Mouse (Mus musculus) liver, embryonic 16.5 days (tissue): ENCODE data around the gene Mbtd1. TPM values are rescaled to one million over a fixed set of nuclear protein-coding genes. Genes with fewer than 3 reads are reported as not detected.

Experiments used
- ATAC-seq: fragments of 200-750 bp; cut with Nextera tagmentation; 2 replicates; pipeline ENCODE4 v1.8.0; 2017; ENCODE audit warnings: low read depth, mild to moderate bottlenecking, moderate number of reproducible peaks, moderate library complexity
- H3K27ac ChIP-seq: fragments of 300-500 bp; sonication (generic); 2 replicates; pipeline ENCODE4 v1.5.1; 2014; ENCODE audit warnings: mild to moderate bottlenecking, low read length
- H3K27me3 ChIP-seq: fragments of 300-500 bp; sonication (generic); 2 replicates; pipeline ENCODE4 v1.6.1; 2014; ENCODE audit warnings: low read depth, low read length, mixed read lengths; ENCODE audit not compliant: control insufficient read depth, insufficient read depth
- H3K36me3 ChIP-seq: fragments of 300-500 bp; sonication (generic); 2 replicates; pipeline ENCODE4 v1.6.1; 2014; ENCODE audit warnings: mild to moderate bottlenecking; ENCODE audit not compliant: control insufficient read depth, insufficient read depth
- H3K4me1 ChIP-seq: fragments of 300-500 bp; sonication (generic); 2 replicates; pipeline ENCODE4 v1.6.1; 2014; ENCODE audit warnings: low read depth, low read length, mixed read lengths; ENCODE audit not compliant: control insufficient read depth
- H3K4me2 ChIP-seq: fragments of 300-500 bp; sonication (generic); 2 replicates; pipeline ENCODE4 v1.6.1; 2014; ENCODE audit warnings: low read depth, low read length, mixed read lengths
- H3K4me3 ChIP-seq: fragments of 300-500 bp; sonication (generic); 2 replicates; pipeline ENCODE4 v1.5.1; 2014; ENCODE audit warnings: low read depth, mild to moderate bottlenecking, low read length
- H3K9ac ChIP-seq: fragments of 300-500 bp; sonication (generic); 2 replicates; pipeline ENCODE4 v1.6.1; 2014; ENCODE audit warnings: low read depth, low read length
- H3K9me3 ChIP-seq: fragments of 300-500 bp; sonication (generic); replicated peaks from 2 replicates; pipeline ENCODE4 v1.6.1; 2016; ENCODE audit warnings: low read length; ENCODE audit not compliant: control insufficient read depth
- WGBS: fragments of 180-500 bp; shearing (Covaris S2); extraction: QIAGEN DNeasy Blood & Tissue Kit; methylation state at CpG from one replicate; pipeline ENCODE4 v1.1.7; 2014; ENCODE audit not compliant: insufficient replicate concordance; 5-methylcytosine and 5-hydroxymethylcytosine counted together
- polyA plus RNA-seq: library from polyadenylated mRNA; unstranded; fragments of >200 nt; fragmentation: Nextera tagmentation; extraction: Ambion mirVana; gene quantifications from 2 replicates; pipeline ENCODE4 v1.2.1, GENCODE M21; 2015

The Mbtd1 gene
- polyA plus RNA-seq, 1 experiment from 2014 or later = 5.4 TPM

DNA sequence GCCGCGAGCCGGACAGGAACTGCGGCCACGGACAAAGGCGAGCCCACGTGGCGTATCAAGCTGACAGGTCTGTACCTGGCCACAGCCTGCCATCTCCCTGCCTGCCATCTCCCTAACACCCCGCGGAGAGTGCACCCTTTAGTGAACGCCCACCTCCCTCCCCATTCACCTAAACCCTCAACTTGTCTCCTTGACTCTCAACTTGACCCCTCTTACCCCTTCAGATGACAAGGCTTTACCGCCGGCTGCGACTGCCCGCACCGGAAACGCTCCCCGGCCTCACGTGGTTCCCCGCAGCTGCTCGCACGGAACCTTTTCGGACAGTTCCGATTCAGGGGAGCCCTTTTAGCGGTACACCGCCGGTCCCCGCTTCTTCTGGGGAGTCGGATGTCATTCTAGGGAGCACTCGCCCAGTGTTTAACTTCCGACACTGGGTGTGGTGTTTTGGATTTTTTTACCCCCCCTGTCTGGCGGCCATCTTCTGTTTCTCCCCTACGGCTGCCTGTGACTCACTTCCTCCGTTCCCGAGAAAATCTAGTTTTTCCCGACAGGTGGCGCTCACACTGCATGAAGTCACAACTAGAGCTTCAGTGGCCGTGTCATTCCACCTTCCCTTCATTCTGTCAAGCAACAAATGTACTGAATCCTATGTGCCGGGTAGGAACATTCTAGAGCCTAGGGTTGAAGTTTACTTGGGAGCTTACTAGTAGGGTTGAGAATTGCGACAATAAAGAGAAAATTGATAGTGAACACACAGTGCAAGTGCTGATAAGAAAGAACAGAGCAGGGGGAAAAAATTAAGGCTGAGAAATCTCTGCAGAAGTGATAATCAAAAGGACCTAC is 82.6 kb downstream of the Mbtd1 start, which contains the start of the genes Gm20390 and Nme1:
Gene Gm20390, minus strand, starts transcription at position 289 of the 843 bp plus-strand sequence.
Gene Nme1, minus strand, starts transcription at position 517 of the 843 bp plus-strand sequence.
- peak within 1 kb of the TSS; percentile 84 for H3K4me3 ChIP-seq
- H3K9me3 ChIP-seq = no peaks in the 10 kb centered on the region
- H3K27ac ChIP-seq = peak within 1 kb of the TSS; percentile 74
- H3K9ac ChIP-seq = peak within 1 kb of the TSS; percentile 79
- WGBS = under 1% methylated on average over 40 of the region's 40 CpGs
- no peaks in the 10 kb centered on the region for H3K27me3 ChIP-seq
- H3K36me3 ChIP-seq = peaks cover 12% of the 10 kb centered on the region
- peak; percentile 95 for ATAC-seq
- peaks cover 12% of the 10 kb centered on the region for H3K4me1 ChIP-seq
- peak within 1 kb of the TSS; percentile 91 for H3K4me2 ChIP-seq

- 31% methylated on average over 6 of the region's 6 CpGs for WGBS
- no peaks in the 10 kb centered on the region for H3K9me3 ChIP-seq
- H3K9ac ChIP-seq = peak overlapping the region; percentile 63
- H3K27ac ChIP-seq = peak overlapping the region; percentile 74
- H3K4me3 ChIP-seq = peak overlapping the region; percentile 84
- peaks cover 12% of the 10 kb centered on the region for H3K4me1 ChIP-seq
- H3K27me3 ChIP-seq = no peaks in the 10 kb centered on the region
- peaks cover 12% of the 10 kb centered on the region for H3K36me3 ChIP-seq
- peak overlapping the region; percentile 91 for H3K4me2 ChIP-seq
- ATAC-seq = no peak
Observed at GRCm38 (mm10) chr11:93968848-93969128, 83.1 kb downstream of the Mbtd1 start.

DNA sequence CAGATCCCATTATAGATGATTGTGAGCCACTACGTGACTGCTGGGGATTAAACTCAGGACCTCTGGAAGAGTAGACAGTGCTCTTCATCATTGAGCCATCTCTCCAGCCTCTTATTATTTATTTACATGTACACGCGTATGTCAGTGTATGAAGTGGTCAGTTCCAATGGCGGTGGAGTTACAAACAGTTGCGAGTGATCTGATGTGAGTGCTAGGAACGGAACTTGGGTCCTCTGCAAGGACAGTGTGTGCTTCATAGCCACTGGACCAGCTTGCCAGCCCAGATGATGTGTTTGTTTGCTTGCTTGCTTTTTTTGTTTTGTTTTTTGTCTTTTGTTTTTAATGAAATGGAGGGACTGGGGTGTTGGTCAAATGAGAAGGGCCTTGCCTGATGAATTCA is 83.5 kb downstream of the Mbtd1 start:
- Histone ChIP-seq H3K4me1 (peaks cover 12% of the 10 kb centered on the region), H3K4me3 (peak overlapping the region; percentile 84), H3K9ac (no peak overlapping the region), H3K27ac (no peak overlapping the region), H3K9me3 (no peaks in the 10 kb centered on the region), H3K36me3 (peaks cover 11% of the 10 kb centered on the region), H3K4me2 (peak overlapping the region; percentile 91), H3K27me3 (no peaks in the 10 kb centered on the region)
- 86% methylated on average over 6 of the region's 6 CpGs for WGBS
- ATAC-seq = no peak

- H3K9me3 ChIP-seq = no peaks in the 10 kb centered on the region
- no peak overlapping the region for H3K4me3 ChIP-seq
- ATAC-seq = no peak
- peaks cover 12% of the 10 kb centered on the region for H3K4me1 ChIP-seq
- no peak overlapping the region for H3K27ac ChIP-seq
- H3K9ac ChIP-seq = no peak overlapping the region
- H3K36me3 ChIP-seq = peaks cover 5% of the 10 kb centered on the region; the same call in 1 of the 2 replicates
- WGBS = 69% methylated on average over 1 of the region's 1 CpGs
- H3K27me3 ChIP-seq = no peaks in the 10 kb centered on the region
- no peak overlapping the region for H3K4me2 ChIP-seq
Observed at GRCm38 (mm10) chr11:93969799-93970198, 84.1 kb downstream of the Mbtd1 start.

- H3K27me3 ChIP-seq = no peaks in the 10 kb centered on the region
- H3K9ac ChIP-seq = no peak overlapping the region
- peaks cover 7% of the 10 kb centered on the region for H3K4me1 ChIP-seq
- no peak overlapping the region for H3K27ac ChIP-seq
- no peak overlapping the region for H3K4me3 ChIP-seq
- no peaks in the 10 kb centered on the region for H3K36me3 ChIP-seq
- WGBS = 76% methylated on average over 5 of the region's 5 CpGs
- no peak overlapping the region for H3K4me2 ChIP-seq
- H3K9me3 ChIP-seq = no peaks in the 10 kb centered on the region
- no peak for ATAC-seq
Observed at GRCm38 (mm10) chr11:93972951-93973350, 87.3 kb downstream of the Mbtd1 start.

DNA sequence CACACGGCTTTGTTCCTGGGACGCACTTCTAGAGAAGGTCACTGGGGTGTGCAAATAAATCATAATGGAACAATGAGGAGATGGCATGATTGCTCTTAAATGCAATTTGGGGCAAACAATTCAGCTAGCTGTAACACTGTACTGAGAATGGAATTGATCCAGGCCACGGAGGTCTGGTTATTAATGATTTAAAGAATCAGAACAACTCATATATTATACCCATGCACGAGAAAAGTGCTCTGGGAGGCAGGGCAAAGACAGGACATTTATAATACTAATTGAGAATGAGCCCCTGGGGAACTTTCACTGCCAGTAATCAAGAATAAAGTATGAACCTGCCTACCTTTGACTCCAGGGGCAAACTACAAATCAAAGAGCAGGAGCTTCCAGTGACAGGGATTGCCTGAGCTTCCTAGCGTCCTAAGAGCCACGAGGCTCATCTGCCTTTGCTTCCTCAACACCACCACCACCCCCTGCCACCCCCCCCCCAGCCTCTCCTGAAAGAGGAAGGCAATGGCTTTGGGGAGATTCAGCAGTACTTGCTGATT is 93.9 kb downstream of the Mbtd1 start:
- Histone ChIP-seq H3K27ac (no peak overlapping the region), H3K4me2 (no peak overlapping the region), H3K9me3 (no peaks in the 10 kb centered on the region), H3K4me3 (no peak overlapping the region), H3K9ac (no peak overlapping the region), H3K36me3 (no peaks in the 10 kb centered on the region), H3K4me1 (no peaks in the 10 kb centered on the region), H3K27me3 (no peaks in the 10 kb centered on the region)
- no peak for ATAC-seq
- WGBS = 52% methylated on average over 6 of the region's 6 CpGs

DNA sequence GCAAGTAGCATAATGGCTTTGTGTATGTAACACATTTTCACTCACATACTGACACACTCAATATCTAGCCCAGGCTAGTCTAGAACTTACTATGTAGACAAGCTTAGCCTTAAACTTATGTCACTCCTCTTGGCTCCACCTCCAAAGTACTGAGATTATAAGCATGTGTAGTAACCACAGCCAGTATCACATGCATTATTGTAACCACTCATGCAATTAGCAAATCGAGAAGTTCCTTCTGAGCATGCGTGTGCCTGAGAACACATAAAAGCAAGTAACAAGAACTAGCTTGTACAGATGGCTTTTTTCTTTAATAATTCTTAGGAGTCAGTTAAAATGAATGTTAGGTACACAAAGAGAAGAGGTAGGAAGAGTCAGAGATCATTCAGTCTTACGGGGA is 99.0 kb downstream of the Mbtd1 start:
- Histone ChIP-seq H3K27ac (no peak overlapping the region), H3K36me3 (no peaks in the 10 kb centered on the region), H3K4me2 (no peak overlapping the region), H3K9ac (no peak overlapping the region), H3K9me3 (no peaks in the 10 kb centered on the region), H3K27me3 (no peaks in the 10 kb centered on the region), H3K4me3 (no peak overlapping the region), H3K4me1 (peaks cover 6% of the 10 kb centered on the region)
- WGBS = 78% methylated on average over 3 of the region's 3 CpGs
- ATAC-seq = no peak

DNA sequence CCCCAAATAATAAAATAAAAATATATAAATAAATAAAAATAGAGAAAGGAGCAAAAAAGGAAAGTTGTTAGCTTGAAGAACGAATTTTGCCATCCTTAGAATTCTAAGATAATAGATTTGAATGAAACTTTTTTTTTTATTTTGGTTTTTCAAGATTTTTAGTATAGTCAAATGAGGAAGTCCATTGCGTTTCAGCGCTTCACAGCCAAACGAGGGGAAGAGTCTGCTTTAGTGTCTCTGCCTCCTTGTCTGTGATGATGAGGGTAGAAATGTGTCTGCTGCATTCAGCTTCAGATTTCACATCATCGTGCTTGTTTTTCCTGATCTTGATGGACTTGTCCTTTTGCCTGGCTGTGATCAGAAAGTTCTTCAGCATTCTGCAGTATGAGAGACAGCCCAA is 99.6 kb downstream of the Mbtd1 start:
- Histone ChIP-seq H3K27me3 (no peaks in the 10 kb centered on the region), H3K9me3 (no peaks in the 10 kb centered on the region), H3K36me3 (no peaks in the 10 kb centered on the region), H3K27ac (no peak overlapping the region), H3K4me2 (no peak overlapping the region), H3K4me1 (peaks cover 6% of the 10 kb centered on the region), H3K4me3 (no peak overlapping the region), H3K9ac (no peak overlapping the region)
- 48% methylated on average over 5 of the region's 5 CpGs for WGBS
- no peak for ATAC-seq

GRCm38 (mm10) chr11:93986298-93986697 is 100.6 kb downstream of the Mbtd1 start:
- H3K9ac ChIP-seq = no peak overlapping the region
- no peaks in the 10 kb centered on the region for H3K9me3 ChIP-seq
- H3K4me2 ChIP-seq = no peak overlapping the region
- H3K27ac ChIP-seq = no peak overlapping the region
- H3K4me1 ChIP-seq = peaks cover 6% of the 10 kb centered on the region
- no peak for ATAC-seq
- H3K4me3 ChIP-seq = no peak overlapping the region
- no peaks in the 10 kb centered on the region for H3K27me3 ChIP-seq
- H3K36me3 ChIP-seq = no peaks in the 10 kb centered on the region
